Mouse (Mus musculus) c-Kit-negative CD71-positive TER-119-positive erythroid progenitor cells, embryonic 14.5 days (primary cell): Measurements from ENCODE around the gene Tcirg1.

Source experiments
- DNase-seq: peaks from one replicate; pipeline ENCODE4 v3.0.0-alpha.2; 2013; ENCODE audit warnings: low read depth, low spot score

Tcirg1 gene

GRCm38 (mm10) chr19:3906795-3907786, at the start of gene Tcirg1:
Gene Tcirg1, minus strand, starts transcription at chr19:3907133.
- DNase-seq: peak; percentile 32

- DNase-seq: no peak
Measured at GRCm38 (mm10) chr19:3955804-3956203, 48.9 kb upstream of the Tcirg1 start.

- DNase-seq: no peak
Measured at GRCm38 (mm10) chr19:3955033-3955432, 48.1 kb upstream of the Tcirg1 start.

- no peak for DNase-seq
Measured at GRCm38 (mm10) chr19:3952099-3952498, 45.2 kb upstream of the Tcirg1 start.

GRCm38 (mm10) chr19:3951461-3951860, 44.5 kb upstream of the Tcirg1 start:
- no peak for DNase-seq

DNA sequence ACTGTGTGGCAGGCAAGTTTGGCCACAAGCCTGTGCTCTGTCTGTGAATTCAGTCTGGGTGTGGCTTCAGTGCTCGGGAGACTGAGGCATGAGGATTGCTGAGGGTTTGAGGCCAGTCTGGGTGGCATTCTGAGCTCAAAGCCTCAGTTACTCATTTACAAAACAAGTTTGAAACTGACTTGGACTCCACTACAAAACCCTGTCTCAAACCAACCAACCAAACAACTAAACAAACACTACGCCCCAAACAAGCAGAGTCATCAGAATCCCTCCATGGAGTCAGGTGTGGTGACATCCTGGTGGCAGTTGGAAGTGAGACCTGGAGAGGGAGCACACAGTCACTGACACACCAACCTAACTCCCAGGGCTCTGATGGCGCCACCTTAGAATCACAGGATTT, 43.4 kb upstream of the Tcirg1 start:
- no peak for DNase-seq

DNA sequence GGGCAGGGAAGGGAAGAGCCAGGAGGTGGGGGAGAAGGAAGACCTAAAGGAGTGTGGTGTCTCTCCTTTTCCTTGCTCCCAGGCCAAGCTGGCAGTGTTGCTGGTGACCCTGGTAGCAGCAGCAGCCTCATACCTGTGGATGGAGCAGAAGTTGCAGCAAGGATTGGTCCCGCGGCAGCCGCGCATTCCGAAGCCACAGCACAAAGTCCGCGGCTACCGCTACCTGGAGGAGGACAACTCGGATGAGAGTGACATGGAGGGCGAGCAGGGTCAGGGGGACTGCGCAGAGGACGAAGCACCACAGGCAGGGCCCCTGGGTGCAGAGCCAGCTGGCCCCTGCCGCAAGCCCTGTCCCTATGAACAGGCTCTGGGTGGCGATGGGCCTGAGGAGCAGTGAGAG, 41.6 kb upstream of the Tcirg1 start:
- no peak for DNase-seq

- DNase-seq: no peak
Measured at GRCm38 (mm10) chr19:3947813-3948212, 40.9 kb upstream of the Tcirg1 start.

- peak; percentile 28 for DNase-seq
Measured at GRCm38 (mm10) chr19:3946715-3947114, 39.8 kb upstream of the Tcirg1 start.

- no peak for DNase-seq
Measured at GRCm38 (mm10) chr19:3945872-3946564, 39.1 kb upstream of the Tcirg1 start.

- peak; percentile 59 for DNase-seq
Measured at GRCm38 (mm10) chr19:3942986-3943735, 36.2 kb upstream of the Tcirg1 start.

- no peak for DNase-seq
Measured at GRCm38 (mm10) chr19:3942315-3942714, 35.4 kb upstream of the Tcirg1 start.

GRCm38 (mm10) chr19:3935896-3936850, 29.2 kb upstream of the Tcirg1 start:
- no peak for DNase-seq

- DNase-seq: no peak
Measured at GRCm38 (mm10) chr19:3935032-3935895, 28.3 kb upstream of the Tcirg1 start, which contains the start of gene Unc93b1. Gene Unc93b1, plus strand, starts transcription at chr19:3935186.

DNA sequence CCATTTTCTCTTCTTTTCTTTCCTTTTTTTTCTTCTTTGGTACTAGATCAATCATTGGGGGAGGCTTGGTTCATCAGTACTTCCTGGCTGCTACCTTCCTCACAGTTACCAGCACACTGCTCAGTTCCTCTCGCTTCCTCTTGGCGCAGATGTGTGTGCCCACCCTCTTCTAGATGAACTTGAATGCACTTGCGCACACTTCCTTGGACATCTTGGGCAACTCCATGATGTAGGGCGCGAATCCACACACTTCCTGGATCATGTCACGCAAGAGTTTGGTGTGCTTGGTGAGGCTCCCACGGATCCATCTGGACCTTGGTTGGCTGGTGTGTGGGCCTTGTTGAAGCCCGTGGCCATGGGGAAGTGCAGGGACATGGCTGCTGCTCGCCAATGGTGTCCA, 24.8 kb upstream of the Tcirg1 start:
- no peak for DNase-seq

GRCm38 (mm10) chr19:3930262-3931057, 23.5 kb upstream of the Tcirg1 start:
- no peak for DNase-seq

- no peak for DNase-seq
Measured at GRCm38 (mm10) chr19:3929211-3929941, 22.4 kb upstream of the Tcirg1 start, which contains the start of gene Aldh3b1. Gene Aldh3b1, minus strand, starts transcription at chr19:3929808.

GRCm38 (mm10) chr19:3928779-3929178, 21.8 kb upstream of the Tcirg1 start:
- no peak for DNase-seq
